Mouse (Mus musculus) ES-E14 (cell line): Measurements from ENCODE around the gene Prkcg. TPM values are rescaled to one million over a fixed set of nuclear protein-coding genes. Genes with fewer than 3 reads are reported as not detected.

Experiments used
- DNase-seq: peaks from one replicate; pipeline ENCODE4 v3.0.0-alpha.2; 2013; ENCODE audit warnings: low read depth, low spot score
- H3K27ac ChIP-seq: 2 replicates; pipeline ENCODE4 v1.5.1; 2012; ENCODE audit warnings: low read depth, mild to moderate bottlenecking, low read length, moderate library complexity, mixed read lengths; ENCODE audit not compliant: poor library complexity, insufficient read depth, severe bottlenecking
- H3K36me3 ChIP-seq: 2 replicates; pipeline ENCODE4 v1.6.1; 2012; ENCODE audit warnings: mild to moderate bottlenecking, low read length, moderate library complexity, mixed read lengths; ENCODE audit not compliant: control insufficient read depth, poor library complexity, insufficient read depth, severe bottlenecking
- H3K4me1 ChIP-seq, 2 experiments: fragments of 150-350 bp in 1 of 2; sonication (generic) in 1 of 2; 2 replicates each; pipeline ENCODE4 v1.6.1; 2012; ENCODE audit warnings: low read length in 2 of 2, mild to moderate bottlenecking in 1 of 2, mixed read lengths in 1 of 2; ENCODE audit not compliant: control insufficient read depth in 2 of 2, insufficient read depth in 2 of 2, poor library complexity in 1 of 2
- H3K4me3 ChIP-seq, 2 experiments: fragments of 150-350 bp in 1 of 2; sonication (generic) in 1 of 2; 2 replicates each; pipeline ENCODE4 v1.5.1; 2012; ENCODE audit warnings: low read length in 2 of 2, low read depth in 1 of 2, mild to moderate bottlenecking in 1 of 2, mixed read lengths in 1 of 2; ENCODE audit not compliant: insufficient read depth in 1 of 2, poor library complexity in 1 of 2, severe bottlenecking in 1 of 2
- H3K9ac ChIP-seq: 2 replicates; pipeline ENCODE4 v1.6.1; 2012; ENCODE audit warnings: low read depth, mild to moderate bottlenecking, low read length, mixed read lengths; ENCODE audit not compliant: poor library complexity, insufficient read depth, severe bottlenecking
- H3K9me3 ChIP-seq: fragments of 150-350 bp; sonication (generic); 2 replicates; pipeline ENCODE4 v1.6.1; 2012; ENCODE audit warnings: low read depth, mild to moderate bottlenecking, low read length; ENCODE audit not compliant: control insufficient read depth, insufficient read depth
- CHD2 ChIP-seq: IDR thresholded peaks from 2 replicates; pipeline ENCODE4 v1.6.1; 2014; ENCODE audit warnings: mild to moderate bottlenecking, low read depth, low read length, inconsistent platforms
- HCFC1 ChIP-seq: IDR thresholded peaks from 2 replicates; pipeline ENCODE4 v1.6.1; 2012; ENCODE audit warnings: low read length, inconsistent platforms, borderline replicate concordance; ENCODE audit not compliant: insufficient read depth
- MAFK ChIP-seq: IDR thresholded peaks from 2 replicates; pipeline ENCODE4 v1.6.1; 2014; ENCODE audit warnings: mild to moderate bottlenecking, low read depth, low read length, inconsistent platforms; ENCODE audit not compliant: insufficient read depth
- ZC3H11A ChIP-seq: IDR thresholded peaks from 2 replicates; pipeline ENCODE4 v1.6.1; 2012; ENCODE audit warnings: low read depth, mild to moderate bottlenecking, inconsistent platforms, low read length, borderline replicate concordance
- ZNF384 ChIP-seq: IDR thresholded peaks from 2 replicates; pipeline ENCODE4 v1.6.1; 2012; ENCODE audit warnings: low read depth, low read length, inconsistent platforms
- in situ Hi-C, 2 experiments: fragments of 600-800 bp; cut with MboI; formaldehyde crosslinking; loops; one replicate each; pipeline ENCODE4 v1.15.1; 2025; ENCODE audit warnings: low sequenced_read_pairs in 2 of 2, inconsistent platforms in 1 of 2; ENCODE audit not compliant: unreplicated experiment in 2 of 2
- total RNA-seq: library from RNA; depleted of rRNA; stranded (reverse); fragments of 300-350 nt; gene quantifications from 2 replicates; pipeline ENCODE4 v1.2.3, GENCODE M21; 2012

Gene Prkcg
- total RNA-seq, 1 experiment, result 6.6 TPM

DNA sequence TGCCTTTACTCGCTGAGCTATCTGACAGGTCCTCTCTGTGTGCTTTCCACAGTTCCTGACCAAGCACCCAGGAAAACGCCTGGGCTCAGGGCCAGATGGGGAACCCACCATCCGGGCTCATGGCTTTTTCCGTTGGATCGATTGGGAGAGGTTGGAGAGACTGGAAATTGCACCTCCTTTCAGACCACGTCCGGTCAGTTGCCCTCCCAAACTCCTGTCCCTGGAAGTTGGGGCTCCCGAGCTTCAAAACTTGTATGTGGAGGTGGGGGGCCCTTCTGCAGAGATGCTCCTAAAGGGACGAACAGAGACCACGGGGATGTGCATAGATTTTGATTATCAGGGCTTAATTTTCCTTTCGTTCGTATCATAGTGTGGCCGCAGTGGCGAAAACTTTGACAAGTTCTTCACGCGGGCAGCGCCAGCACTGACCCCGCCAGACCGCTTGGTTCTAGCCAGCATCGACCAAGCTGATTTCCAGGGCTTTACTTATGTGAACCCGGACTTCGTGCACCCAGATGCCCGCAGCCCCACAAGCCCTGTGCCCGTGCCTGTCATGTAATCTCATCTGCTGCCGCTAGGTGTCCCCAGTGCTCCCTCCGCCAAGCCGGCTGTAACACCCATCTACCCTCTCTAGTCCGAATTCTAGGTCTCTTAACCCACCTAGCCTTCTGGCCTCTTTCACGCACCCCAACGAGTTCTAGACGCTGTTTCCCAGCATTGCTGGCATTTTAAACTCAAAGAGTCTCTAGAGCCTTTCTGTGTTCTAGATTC lies 41.0 kb downstream of the Prkcg start:
- no peak overlapping the region for H3K27ac ChIP-seq
- H3K9ac ChIP-seq, result no peak overlapping the region
- DNase-seq, result no peak
- TF ChIP-seq ZC3H11A (peak; percentile 70; the same call in 1 of the 2 replicates), ZNF384 (no peak), HCFC1 (no peak)
- H3K9me3 ChIP-seq, result no peaks in the 10 kb centered on the region
- H3K4me3 ChIP-seq, result peak overlapping the region; percentile 15 to 57; a peak in 2 of 4 replicates
- in situ Hi-C loops, result no loop called here
- H3K4me1 ChIP-seq, result peaks cover 0 to 1% of the 10 kb centered on the region in 2 experiments; a peak in 1 of 4 replicates
- H3K36me3 ChIP-seq, result no peaks in the 10 kb centered on the region

DNA sequence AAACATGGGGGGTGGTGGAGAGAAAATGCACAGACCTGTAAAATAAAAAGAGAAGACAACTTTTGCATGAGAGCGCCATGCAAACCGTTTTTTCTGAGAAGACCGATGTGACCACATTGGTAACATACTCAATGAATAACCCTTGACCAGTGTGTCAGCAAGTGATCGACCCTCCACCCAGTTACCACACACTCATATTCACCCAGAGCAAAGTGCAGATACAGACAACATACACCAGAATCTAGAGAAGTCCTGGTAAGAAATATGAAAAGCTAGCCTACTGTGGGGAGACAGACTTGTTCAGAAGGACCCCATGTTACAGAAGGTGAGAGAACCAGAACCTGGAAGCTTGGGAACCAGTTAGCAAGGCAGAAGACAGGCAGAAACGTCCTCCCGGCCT lies 42.2 kb downstream of the Prkcg start:
- Histone ChIP-seq H3K4me3 (no peak overlapping the region), H3K4me1 (peaks cover 0 to 1% of the 10 kb centered on the region in 2 experiments; a peak in 1 of 4 replicates), H3K9me3 (no peaks in the 10 kb centered on the region), H3K9ac (no peak overlapping the region), H3K36me3 (no peaks in the 10 kb centered on the region), H3K27ac (no peak overlapping the region)
- in situ Hi-C loops, result no loop called here
- TF ChIP-seq MAFK, result no peak
- TF ChIP-seq ZC3H11A, result no peak
- no peak for TF ChIP-seq ZNF384
- TF ChIP-seq HCFC1, result no peak
- TF ChIP-seq CHD2, result no peak
- DNase-seq, result no peak

DNA sequence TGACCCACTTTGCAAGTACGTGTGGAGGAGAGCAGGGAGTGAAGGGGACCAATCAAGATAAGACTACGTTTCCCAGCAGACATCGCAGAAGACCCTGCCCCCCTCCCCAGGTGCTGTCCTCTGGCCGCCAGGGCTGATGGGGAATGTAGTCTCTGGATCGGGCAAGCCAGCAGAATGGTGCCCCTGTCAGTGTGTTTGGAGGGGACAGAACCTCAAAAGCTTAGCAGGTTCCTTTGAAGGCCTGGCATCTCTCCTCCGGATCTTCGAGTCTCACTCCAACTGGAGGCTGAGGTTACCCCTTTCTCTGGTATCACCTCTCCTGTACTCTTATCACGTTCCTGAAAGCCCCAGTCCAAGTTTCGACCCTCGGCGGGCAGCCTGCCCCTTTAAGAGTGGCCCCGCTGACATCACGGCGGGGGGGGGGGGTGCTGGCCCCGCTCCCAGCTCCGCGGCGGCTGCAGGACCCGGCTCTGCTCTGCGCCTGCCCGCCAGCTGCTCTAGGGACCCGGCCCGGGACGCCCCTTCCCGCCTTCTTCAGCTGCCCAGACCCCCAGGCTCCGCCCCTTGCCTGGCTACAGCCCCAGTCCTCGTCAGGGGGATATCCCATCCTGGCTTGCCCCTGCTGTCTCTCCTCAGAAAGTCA lies 42.7 kb downstream of the Prkcg start:
- Histone ChIP-seq H3K27ac (no peak overlapping the region), H3K4me1 (peaks cover 1 to 3% of the 10 kb centered on the region in 2 experiments; a peak in 2 of 4 replicates), H3K4me3 (peak overlapping the region; percentile 65 to 70), H3K36me3 (no peaks in the 10 kb centered on the region), H3K9me3 (no peaks in the 10 kb centered on the region), H3K9ac (peak overlapping the region; percentile 64)
- no peak for TF ChIP-seq CHD2
- no peak for TF ChIP-seq MAFK
- no peak for TF ChIP-seq ZC3H11A
- peak; percentile 97 for TF ChIP-seq HCFC1
- DNase-seq, result no peak
- in situ Hi-C loops, result no loop called here

DNA sequence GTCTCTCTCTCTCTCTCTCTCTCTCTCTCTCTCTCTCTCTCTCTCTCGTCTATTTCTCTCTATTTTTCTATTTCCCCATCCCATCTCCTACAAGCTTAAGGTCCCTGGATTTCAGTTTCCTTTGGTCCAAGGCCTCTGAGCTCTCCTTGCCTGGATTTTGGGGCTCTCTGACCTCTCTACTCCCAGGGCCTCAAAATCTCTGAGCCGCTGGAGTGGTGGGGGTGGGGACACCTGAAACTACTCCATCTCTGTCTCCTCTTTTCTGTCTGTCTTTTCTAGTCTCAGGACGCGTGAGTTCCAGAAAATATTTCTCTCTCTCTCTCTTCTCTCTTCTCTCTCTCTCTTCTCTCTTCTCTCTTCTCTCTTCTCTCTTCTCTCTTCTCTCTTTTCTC lies 43.2 kb downstream of the Prkcg start:
- Histone ChIP-seq H3K4me3 (peak overlapping the region; percentile 65 to 70; a peak in 3 of 4 replicates), H3K9me3 (no peaks in the 10 kb centered on the region), H3K36me3 (no peaks in the 10 kb centered on the region), H3K27ac (no peak overlapping the region), H3K4me1 (peaks cover 1 to 4% of the 10 kb centered on the region in 2 experiments; a peak in 2 of 4 replicates), H3K9ac (peak overlapping the region; percentile 64; the same call in 1 of the 2 replicates)
- no peak for DNase-seq
- in situ Hi-C loops, result no loop called here
- TF ChIP-seq MAFK (no peak), ZC3H11A (no peak), CHD2 (no peak), HCFC1 (no peak), ZNF384 (no peak)
